Mouse (Mus musculus): ENCODE measurements around the gene Btrc. TPM values are rescaled to one million over a fixed set of nuclear protein-coding genes. Genes with fewer than 3 reads are reported as not detected.

Gene Btrc
- total RNA-seq, 2 experiments from 2014 or later = 39.6 to 43.8 TPM

GRCm38 (mm10) chr19:45417601-45418000 is 54.1 kb downstream of the Btrc start:
- no peak for DNase-seq (ENCODE audit: low spot score in 2 of 2)

- DNase-seq (ENCODE audit: low spot score in 2 of 2) = no peak
Observed at GRCm38 (mm10) chr19:45422276-45422675, 58.7 kb downstream of the Btrc start.

- no peak for DNase-seq (ENCODE audit: low spot score in 2 of 2)
Observed at GRCm38 (mm10) chr19:45428146-45428545, 64.6 kb downstream of the Btrc start.

- no peak for DNase-seq (ENCODE audit: low spot score in 2 of 2)
Observed at GRCm38 (mm10) chr19:45430971-45431633, 67.6 kb downstream of the Btrc start.

DNA sequence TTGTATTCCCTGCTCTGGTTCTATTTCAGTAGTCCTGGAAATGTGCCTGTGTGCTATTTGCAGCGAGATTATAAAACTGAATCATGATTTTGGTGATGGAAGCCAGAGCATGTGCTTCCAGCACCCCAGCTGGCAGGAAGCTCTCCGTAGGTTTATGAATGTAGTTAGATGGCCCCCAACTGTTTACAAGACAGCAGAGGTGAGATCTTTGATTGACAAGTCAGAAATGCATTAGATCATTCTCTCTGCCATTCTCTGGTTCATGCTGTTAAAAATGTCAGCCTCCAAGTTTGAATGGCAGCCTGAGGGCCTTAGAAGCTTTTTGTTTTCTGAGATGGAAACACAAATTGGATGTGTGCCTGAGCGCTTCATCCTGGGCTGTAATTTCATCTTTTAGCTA is 68.8 kb downstream of the Btrc start:
- no peak for DNase-seq (ENCODE audit: low spot score in 2 of 2)

DNA sequence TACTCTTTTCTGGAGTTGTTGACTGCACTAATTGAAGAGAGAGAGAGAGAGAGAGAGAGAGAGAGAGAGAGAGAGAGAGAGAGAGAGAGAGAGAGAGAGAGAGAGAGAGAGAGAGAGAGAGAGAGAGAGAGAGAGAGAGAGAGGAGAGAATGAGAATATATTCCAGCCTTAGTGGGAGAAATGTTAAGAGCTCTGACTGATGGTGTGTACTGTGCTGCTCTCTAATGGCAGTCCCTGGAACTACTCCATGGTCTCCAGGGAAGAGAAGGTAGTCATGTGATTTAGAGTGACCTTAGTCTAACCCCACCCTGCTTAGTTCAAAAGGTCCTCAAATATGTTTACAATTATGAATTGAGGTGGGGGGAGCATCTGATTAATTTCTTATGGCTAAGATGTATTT is 72.5 kb downstream of the Btrc start:
- DNase-seq (ENCODE audit: low spot score in 2 of 2) = peak in 1 of 2 experiments; percentile 45

DNA sequence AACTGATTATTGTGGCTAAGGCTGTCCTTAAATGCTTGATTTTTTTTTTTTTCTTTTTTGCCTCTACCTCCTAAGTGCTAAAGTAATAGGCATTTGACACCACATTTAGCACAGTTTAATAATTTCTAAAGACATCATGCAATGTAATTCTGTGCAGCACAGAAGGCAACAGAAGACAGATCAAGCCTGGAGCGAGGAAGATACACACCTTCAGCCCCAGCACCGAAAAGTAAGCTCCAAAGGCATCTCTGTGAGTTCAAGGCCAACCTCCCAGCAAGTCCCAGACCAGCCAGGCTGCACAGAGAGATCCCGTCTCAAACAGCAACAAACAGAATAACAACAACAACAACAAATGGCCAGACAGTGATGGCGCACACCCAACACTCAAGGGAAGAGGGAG is 73.6 kb downstream of the Btrc start:
- DNase-seq (ENCODE audit: low spot score in 2 of 2) = no peak

DNA sequence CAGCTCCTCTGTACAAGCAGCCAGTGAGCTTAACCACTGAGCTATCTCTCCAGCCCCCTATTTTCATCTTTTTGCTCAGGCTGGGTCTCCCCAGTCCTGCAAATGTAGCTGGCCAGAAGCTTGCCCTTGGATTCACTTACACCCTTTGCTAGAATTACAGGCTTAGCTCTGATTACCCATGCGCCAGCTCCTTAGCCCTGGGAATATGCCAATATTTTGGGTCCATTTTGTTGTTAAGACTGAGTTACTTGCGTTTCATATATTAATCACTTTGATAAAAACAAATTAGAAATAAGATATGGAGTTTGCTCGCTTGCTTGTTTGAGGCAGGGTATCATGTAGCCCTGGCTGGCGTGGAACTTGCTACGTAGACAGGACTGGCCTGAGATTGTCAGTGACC is 74.7 kb downstream of the Btrc start:
- no peak for DNase-seq (ENCODE audit: low spot score in 2 of 2)

DNA sequence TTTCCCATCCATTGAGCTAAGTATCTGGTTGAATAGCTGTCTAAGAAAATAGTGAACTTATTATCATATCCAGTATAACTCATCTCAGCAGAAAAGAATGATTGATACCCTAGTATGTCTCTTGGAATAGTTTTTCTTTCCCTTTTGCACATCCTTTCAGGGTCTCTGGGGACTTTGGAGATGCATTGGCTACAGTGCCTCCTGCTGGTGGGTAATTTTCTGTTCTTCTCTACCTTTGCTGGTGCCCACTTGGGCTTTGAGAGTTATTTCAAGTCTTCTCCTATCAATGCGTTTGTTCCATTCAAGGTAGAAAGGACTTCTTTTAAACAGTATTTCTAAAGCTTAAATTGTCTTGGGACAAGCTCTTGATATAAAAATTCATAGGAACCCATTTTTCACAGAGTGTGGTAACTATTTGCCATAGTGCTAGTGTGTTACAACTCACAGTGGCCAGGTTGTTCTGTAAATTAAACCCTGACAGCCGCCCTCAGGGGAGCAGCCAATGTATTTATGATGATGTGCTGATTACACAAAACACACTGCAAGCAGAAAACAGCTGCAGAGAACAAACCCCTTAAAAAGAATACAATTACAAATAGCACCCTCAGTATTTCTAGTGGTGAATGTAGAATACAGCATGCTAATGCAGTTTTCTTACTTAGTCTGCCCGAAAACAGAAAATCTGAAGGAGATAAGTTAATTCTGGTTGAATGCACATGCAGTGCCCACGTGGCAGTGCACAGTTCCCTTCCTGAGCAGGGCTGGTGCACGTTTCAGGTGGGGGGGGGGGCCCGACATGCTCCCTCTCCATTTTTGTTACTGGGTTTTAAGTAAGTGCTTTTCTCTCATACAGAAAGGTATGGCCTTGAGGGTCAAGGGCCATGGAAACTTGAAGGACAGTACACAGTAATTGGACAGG is 75.7 kb downstream of the Btrc start:
- no peak for DNase-seq (ENCODE audit: low spot score in 2 of 2)

GRCm38 (mm10) chr19:45440554-45441175 is 77.1 kb downstream of the Btrc start:
- no peak for DNase-seq (ENCODE audit: low spot score in 2 of 2)

- DNase-seq (ENCODE audit: low spot score in 2 of 2) = no peak
Observed at GRCm38 (mm10) chr19:45441717-45442116, 78.2 kb downstream of the Btrc start.

- no peak for DNase-seq (ENCODE audit: low spot score in 2 of 2)
Observed at GRCm38 (mm10) chr19:45445253-45445933, 81.9 kb downstream of the Btrc start.

DNA sequence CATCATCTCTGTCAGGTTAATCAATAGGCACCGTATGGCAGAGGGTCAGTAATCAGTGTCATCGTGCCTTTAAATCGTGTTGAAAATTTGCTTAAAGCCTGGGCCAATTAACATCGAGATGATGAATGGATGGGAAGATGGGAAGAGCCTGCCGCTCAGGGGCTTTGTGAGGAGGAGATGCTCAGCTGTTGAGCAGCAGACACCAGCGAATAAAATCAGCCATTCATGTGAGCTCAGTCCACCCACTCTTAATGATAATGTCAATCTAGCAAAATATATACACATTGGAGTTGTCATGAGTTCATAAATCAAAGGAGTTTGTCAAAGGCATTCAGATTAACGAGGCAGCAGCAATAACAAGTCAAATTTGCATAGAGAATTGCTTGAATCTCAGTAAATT is 83.1 kb downstream of the Btrc start:
- no peak for DNase-seq (ENCODE audit: low spot score in 2 of 2)

DNA sequence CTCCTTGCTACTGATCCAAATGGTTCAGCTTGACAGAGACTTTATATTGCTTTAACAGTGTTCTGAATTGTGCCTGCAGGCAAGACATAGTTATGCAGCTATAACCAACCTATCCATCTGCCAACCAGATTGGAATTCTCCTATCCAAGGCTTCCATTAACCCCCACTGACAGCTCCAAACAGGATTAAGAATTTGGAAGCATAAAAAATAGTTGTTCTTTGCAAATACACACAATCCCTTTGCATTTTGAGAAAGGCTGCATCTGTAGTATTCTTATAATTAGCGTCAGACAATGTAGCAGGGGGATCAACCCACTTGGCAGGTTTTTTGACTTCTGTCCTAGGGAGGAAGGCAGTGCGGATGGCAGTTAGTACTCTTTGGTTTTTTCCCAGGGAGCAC is 83.7 kb downstream of the Btrc start:
- DNase-seq (ENCODE audit: low spot score in 2 of 2) = no peak

DNA sequence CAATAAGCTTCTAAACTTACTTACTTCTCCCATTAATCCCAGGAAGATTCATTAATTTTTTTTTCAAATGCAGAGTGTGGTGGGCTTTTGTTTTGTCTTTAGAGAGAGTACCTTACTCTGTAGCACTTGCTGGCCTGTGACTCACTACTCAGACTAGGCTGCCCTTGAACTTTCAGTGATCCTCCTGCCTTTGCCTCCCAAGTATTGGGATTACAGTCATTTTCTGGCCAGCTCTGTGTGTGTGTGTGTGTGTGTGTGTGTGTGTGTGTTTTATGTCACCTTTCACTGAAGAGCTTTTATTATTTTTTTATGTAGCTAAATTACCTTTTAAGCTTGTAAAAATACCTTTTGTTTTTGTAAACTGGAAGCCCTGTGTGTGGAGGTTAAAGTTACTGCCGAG is 84.4 kb downstream of the Btrc start:
- no peak for DNase-seq (ENCODE audit: low spot score in 2 of 2)

DNA sequence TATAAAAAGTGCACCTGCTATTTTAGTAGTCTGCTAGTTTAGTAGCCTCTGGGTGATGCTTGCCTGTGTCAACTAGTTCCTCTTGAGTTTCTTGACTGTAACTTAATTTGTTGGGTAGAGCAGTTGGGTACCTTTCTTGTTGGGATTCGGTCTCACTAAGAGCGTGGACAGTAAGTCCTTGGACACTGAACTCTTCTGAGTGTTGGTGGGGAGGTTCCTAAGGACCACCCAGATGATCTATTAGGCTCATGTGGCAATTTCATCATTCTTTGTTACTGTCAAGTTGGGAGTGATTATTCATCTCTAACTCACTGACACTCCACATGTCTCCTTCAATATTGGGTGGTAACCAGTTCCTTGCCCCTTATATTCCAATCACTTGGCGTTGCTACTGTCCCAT is 90.9 kb downstream of the Btrc start:
- DNase-seq (ENCODE audit: low spot score in 2 of 2) = no peak

- no peak for DNase-seq (ENCODE audit: low spot score in 2 of 2)
Observed at GRCm38 (mm10) chr19:45456896-45457295, 93.4 kb downstream of the Btrc start.

GRCm38 (mm10) chr19:45458702-45459101 is 95.2 kb downstream of the Btrc start:
- no peak for DNase-seq (ENCODE audit: low spot score in 2 of 2)

GRCm38 (mm10) chr19:45459931-45460665 is 96.6 kb downstream of the Btrc start:
- DNase-seq (ENCODE audit: low spot score in 2 of 2) = no peak
